Mouse (Mus musculus): ENCODE measurements around the gene Aldh3b3.

- TF ChIP-seq MYOD1 (IDR thresholded peaks at IDR 0.05; ENCODE audit: control insufficient read depth in 1 of 3, insufficient read length in 2 of 3, low read depth in 2 of 3) (peak in 2 of 3 experiments; percentile 10 to 32), E2F4 (IDR thresholded peaks at IDR 0.05; ENCODE audit: insufficient read depth) (no peak), TCF3 (IDR thresholded peaks at IDR 0.05; ENCODE audit: insufficient read length, low read depth) (no peak), MAX (IDR thresholded peaks at IDR 0.05; ENCODE audit: low read depth) (no peak), POLR2A (IDR thresholded peaks at IDR 0.05; ENCODE audit: insufficient read length, low read depth) (no peak), POLR2AphosphoS2 (IDR thresholded peaks at IDR 0.05; ENCODE audit: insufficient read length, low read depth) (no peak)
Measured at GRCm38 (mm10) chr19:4001752-4002151, 43.3 kb downstream of the Aldh3b3 start.

All from myocyte (in vitro differentiated cells).